Mouse (Mus musculus) bone marrow, adult 2 months (tissue): ENCODE data around the gene Aatk.

Source experiments
- CTCF ChIP-seq: fragments of 200-500 bp; IDR thresholded peaks from 2 replicates; pipeline ENCODE4 v1.5.1; 2011; ENCODE audit warnings: low read length, control low read depth; ENCODE audit not compliant: control insufficient read depth, insufficient read depth
- POLR2A ChIP-seq: fragments of 200-500 bp; IDR thresholded peaks from 2 replicates; pipeline ENCODE4 v1.6.1; 2011; ENCODE audit warnings: low read depth, mild to moderate bottlenecking, control low read depth, low read length, borderline replicate concordance; ENCODE audit not compliant: control insufficient read depth

DNA sequence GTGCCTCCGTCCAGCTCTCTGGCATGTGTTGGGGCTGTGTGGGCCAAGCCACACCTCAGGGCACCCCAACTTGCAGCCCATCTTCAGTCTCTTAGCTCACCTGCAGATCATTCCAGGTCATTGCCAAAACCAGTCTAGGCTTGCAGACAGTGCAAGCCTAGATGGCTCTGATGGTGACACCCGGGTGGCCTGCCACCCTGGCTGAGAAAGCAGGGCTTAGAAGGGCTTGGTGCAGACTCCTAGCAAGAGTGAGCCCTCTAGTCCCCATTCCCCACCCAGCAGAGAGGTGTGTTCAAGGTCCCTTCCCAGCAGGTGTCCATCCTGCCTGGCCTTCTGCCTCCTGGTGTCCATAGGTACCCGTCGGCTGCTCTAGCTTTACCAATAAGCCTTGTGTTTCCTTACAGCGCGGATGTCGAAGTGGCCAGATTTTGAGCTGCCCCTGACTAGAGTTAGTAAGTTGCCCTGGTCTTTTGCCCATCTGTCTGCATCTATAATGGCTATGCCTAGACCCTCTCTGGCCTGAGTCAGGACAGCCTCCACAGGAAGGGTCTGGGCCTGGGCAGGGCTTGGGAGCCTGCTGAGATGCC is 44.2 kb downstream of the Aatk start:
- TF ChIP-seq CTCF (no peak), POLR2A (no peak)
